Mouse (Mus musculus) neural tube, embryonic 14.5 days (tissue): ENCODE measurements around the gene Diras1. TPM values are rescaled to one million over a fixed set of nuclear protein-coding genes. Genes with fewer than 3 reads are reported as not detected.
A peak's percentile ranks its signal among the peaks of the same experiment; 100 is the strongest.

Source experiments
- ATAC-seq: fragments of 200-750 bp; cut with Nextera tagmentation; 2 replicates; pipeline ENCODE4 v1.8.0; 2017; ENCODE audit warnings: low read depth, mild to moderate bottlenecking, moderate TSS enrichment, moderate library complexity
- H3K27ac ChIP-seq: fragments of 300-500 bp; sonication (generic); 2 replicates; pipeline ENCODE4 v1.5.1; 2014; ENCODE audit warnings: low read depth, mild to moderate bottlenecking, control low read depth, low read length, moderate library complexity, mixed read lengths
- H3K27me3 ChIP-seq: fragments of 300-500 bp; sonication (generic); 2 replicates; pipeline ENCODE4 v1.6.1; 2014; ENCODE audit warnings: low read length; ENCODE audit not compliant: control insufficient read depth, insufficient read depth
- H3K36me3 ChIP-seq: fragments of 300-500 bp; sonication (generic); 2 replicates; pipeline ENCODE4 v1.6.1; 2014; ENCODE audit warnings: low read length, mixed read lengths; ENCODE audit not compliant: control insufficient read depth, insufficient read depth
- H3K4me1 ChIP-seq: fragments of 300-500 bp; sonication (generic); 2 replicates; pipeline ENCODE4 v1.6.1; 2014; ENCODE audit warnings: low read length; ENCODE audit not compliant: control insufficient read depth, insufficient read depth
- H3K4me2 ChIP-seq: fragments of 300-500 bp; sonication (generic); 2 replicates; pipeline ENCODE4 v1.6.1; 2014; ENCODE audit warnings: mild to moderate bottlenecking, low read depth, low read length, control low read depth
- H3K4me3 ChIP-seq: fragments of 300-500 bp; sonication (generic); 2 replicates; pipeline ENCODE4 v1.5.1; 2014; ENCODE audit warnings: low read depth, low read length, control low read depth, mixed read lengths
- H3K9ac ChIP-seq: fragments of 300-500 bp; sonication (generic); replicated peaks from 2 replicates; pipeline ENCODE4 v1.6.1; 2014; ENCODE audit warnings: low read depth, mild to moderate bottlenecking, control low read depth, low read length, mixed read lengths
- H3K9me3 ChIP-seq: fragments of 300-500 bp; sonication (generic); 2 replicates; pipeline ENCODE4 v1.6.1; 2016; ENCODE audit warnings: low read length; ENCODE audit not compliant: control insufficient read depth
- WGBS: fragments of 180-500 bp; shearing (Covaris S2); extraction: QIAGEN DNeasy Blood & Tissue Kit; methylation state at CpG from one replicate; pipeline ENCODE4 v1.1.7; 2014; 5-methylcytosine and 5-hydroxymethylcytosine counted together
- polyA plus RNA-seq: library from polyadenylated mRNA; unstranded; fragments of >200 nt; fragmentation: Nextera tagmentation; extraction: Ambion mirVana; gene quantifications from 2 replicates; pipeline ENCODE4 v1.2.1, GENCODE M21; 2014

The Diras1 gene
- polyA plus RNA-seq, 1 experiment from 2014 or later = 28.8 TPM

DNA sequence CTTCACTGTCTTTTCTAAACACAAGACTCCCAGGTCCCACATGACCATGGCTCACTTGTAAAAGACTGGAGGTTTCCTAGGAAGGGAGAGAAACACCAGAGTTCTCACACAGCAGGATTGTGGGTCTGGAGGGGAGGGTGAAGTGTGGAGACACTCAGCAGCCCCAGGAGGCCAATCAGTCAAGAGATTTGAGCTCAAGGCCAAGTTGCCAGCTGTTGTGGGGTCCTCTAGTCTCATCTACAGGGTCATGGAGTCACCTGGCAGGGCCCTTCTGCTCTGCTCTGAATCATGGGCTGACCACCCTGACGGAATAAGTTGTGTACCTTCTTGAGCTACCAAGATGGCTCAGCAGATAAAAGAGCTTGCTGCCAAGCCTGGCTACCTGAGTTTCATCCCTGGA lies 51.7 kb downstream of the Diras1 start:
- no peak for ATAC-seq
- Histone ChIP-seq H3K9ac (no peak overlapping the region), H3K4me3 (no peak overlapping the region), H3K4me1 (0 out of 2 replicates have a peak, but pooled peaks cover 3% of the 10 kb centered on the region), H3K4me2 (no peak overlapping the region), H3K9me3 (no peaks in the 10 kb centered on the region), H3K36me3 (no peaks in the 10 kb centered on the region), H3K27me3 (no peaks in the 10 kb centered on the region), H3K27ac (no peak overlapping the region)
- WGBS = 87% methylated on average over 1 of the region's 1 CpGs

DNA sequence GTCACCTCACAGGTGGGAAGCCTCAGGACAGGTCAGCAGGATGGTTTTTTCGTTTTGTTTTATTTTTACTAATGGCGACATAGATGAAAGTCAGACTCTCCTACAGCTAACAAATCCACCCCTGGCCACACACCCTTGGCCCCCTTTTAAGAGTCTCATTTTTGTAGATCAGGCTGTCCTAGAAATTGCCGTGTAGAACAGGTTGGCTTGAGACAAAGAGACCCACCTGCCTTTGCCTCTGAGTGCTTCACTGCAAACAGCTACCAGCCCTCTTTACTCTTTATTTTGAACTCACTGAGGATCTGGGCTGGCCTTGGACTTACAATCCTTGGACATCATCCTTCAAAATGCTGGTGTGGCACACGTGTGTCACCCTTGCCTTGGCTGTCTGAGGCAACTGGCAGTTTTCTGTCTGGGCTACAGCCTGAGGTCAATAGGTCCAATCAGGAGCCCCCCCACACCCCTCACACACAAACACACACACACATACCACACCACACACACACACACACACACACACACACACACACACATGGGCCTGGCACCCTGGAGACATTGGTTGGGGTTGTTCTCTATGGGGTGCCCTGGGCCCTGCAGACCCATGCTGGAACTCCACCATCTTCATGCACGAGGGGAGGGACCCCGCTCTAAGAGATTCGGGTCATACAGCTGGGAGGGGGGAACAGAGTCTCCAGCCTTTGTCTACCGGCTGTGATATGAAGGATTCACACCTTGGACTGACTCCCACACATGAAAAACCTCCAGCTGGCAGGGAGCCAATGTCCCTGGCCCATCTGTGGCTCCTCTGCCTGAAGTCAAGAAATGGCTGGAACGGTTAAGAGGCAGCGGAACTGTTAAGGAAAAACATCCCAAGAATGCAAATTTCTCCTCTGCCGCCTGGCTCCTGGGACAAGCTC lies 53.1 kb downstream of the Diras1 start:
- H3K4me1 ChIP-seq = peaks cover 6% of the 10 kb centered on the region; the same call in 1 of the 2 replicates
- H3K27me3 ChIP-seq = no peaks in the 10 kb centered on the region
- H3K4me2 ChIP-seq = no peak overlapping the region
- no peaks in the 10 kb centered on the region for H3K36me3 ChIP-seq
- no peak overlapping the region for H3K9ac ChIP-seq
- no peaks in the 10 kb centered on the region for H3K9me3 ChIP-seq
- 0 out of 2 replicates have a peak overlapping the region, but pooled peaks have one; percentile 16 for H3K27ac ChIP-seq
- 49% methylated on average over 11 of the region's 11 CpGs for WGBS
- no peak for ATAC-seq
- no peak overlapping the region for H3K4me3 ChIP-seq

DNA sequence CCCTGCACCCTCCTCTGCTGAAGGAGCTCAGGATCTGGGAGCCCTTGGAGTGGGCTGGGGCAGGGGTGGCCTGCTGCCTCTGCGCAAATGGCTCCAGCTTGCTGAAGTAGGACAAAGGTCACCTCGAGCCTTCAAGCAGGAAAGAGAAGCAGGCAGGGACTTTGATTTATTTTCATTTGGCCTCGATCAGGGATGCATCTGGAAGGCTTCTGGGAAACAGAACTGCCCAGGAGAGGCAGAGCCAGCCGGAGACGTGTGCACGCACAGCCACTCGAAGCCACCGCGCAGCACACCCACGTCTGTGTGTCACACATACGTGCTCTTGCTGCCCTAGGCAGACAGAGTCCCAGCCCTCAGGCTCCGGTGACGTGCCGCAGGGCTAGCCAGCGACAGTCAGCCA lies 53.9 kb downstream of the Diras1 start:
- peaks cover 6% of the 10 kb centered on the region; the same call in 1 of the 2 replicates for H3K4me1 ChIP-seq
- no peak overlapping the region for H3K27ac ChIP-seq

DNA sequence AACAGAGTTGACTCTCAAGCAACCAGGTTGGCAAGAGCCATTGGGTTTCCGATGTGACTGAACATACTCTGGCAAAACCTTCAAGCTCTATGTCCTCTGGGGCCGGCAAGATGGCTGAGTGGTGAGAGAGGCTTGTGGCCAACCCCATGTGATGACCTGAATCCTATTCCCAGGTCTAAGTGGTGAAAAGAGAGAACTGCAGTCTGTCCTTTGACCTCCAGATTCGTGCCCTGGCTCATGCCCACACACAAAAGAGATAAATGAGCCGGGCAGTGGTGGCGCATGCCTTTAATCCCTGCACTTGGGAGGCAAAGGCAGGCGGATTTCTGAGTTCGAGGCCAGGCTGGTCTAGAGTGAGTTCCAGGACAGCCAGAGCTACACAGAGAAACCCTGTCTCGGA lies 55.3 kb downstream of the Diras1 start:
- Histone ChIP-seq H3K27ac (no peak overlapping the region), H3K4me3 (no peak overlapping the region), H3K27me3 (no peaks in the 10 kb centered on the region), H3K4me1 (peaks cover 6% of the 10 kb centered on the region; the same call in 1 of the 2 replicates), H3K9me3 (no peaks in the 10 kb centered on the region), H3K4me2 (no peak overlapping the region), H3K36me3 (no peaks in the 10 kb centered on the region), H3K9ac (no peak overlapping the region)
- WGBS = 85% methylated on average over 8 of the region's 8 CpGs
- ATAC-seq = no peak

More for the DNA sequence above, 53.9 kb downstream of the Diras1 start:
- Histone ChIP-seq H3K9ac (no peak overlapping the region), H3K27me3 (no peaks in the 10 kb centered on the region), H3K9me3 (no peaks in the 10 kb centered on the region), H3K4me3 (no peak overlapping the region), H3K4me2 (no peak overlapping the region), H3K36me3 (no peaks in the 10 kb centered on the region)
- WGBS = 74% methylated on average over 15 of the region's 15 CpGs
- ATAC-seq = no peak

Other genes starting within 250 kb of the Diras1 start
- 63.3 and 66.8 TPM in 2 replicates for gene Sf3a2, start 227.5 kb downstream of the Diras1 start, polyA plus RNA-seq
- 126 and 127 TPM in 2 replicates for gene Plekhj1, start 227.0 kb downstream of the Diras1 start, polyA plus RNA-seq
- 0.15 and 0.16 TPM in 2 replicates for gene Amh, start 220.4 kb downstream of the Diras1 start, polyA plus RNA-seq
- gene Jsrp1, start 212.2 kb downstream of the Diras1 start, polyA plus RNA-seq = 0.74 and 0.86 TPM in 2 replicates
- 1,177 and 1,236 TPM in 2 replicates for gene Oaz1, start 199.0 kb downstream of the Diras1 start, polyA plus RNA-seq
- gene Lingo3, start 181.6 kb downstream of the Diras1 start, polyA plus RNA-seq = 8.1 and 12.0 TPM in 2 replicates
- gene Lsm7, start 170.5 kb downstream of the Diras1 start, polyA plus RNA-seq = 220 and 260 TPM in 2 replicates
- 60.3 and 61.5 TPM in 2 replicates for gene Sppl2b, start 170.4 kb downstream of the Diras1 start, polyA plus RNA-seq
- gene Tmprss9, start 153.8 kb downstream of the Diras1 start, polyA plus RNA-seq = 0.12 and 0.13 TPM in 2 replicates
- 337 and 352 TPM in 2 replicates for gene Timm13, start 124.7 kb downstream of the Diras1 start, polyA plus RNA-seq
- 10.8 and 16.1 TPM in 2 replicates for gene Lmnb2, start 107.4 kb downstream of the Diras1 start, polyA plus RNA-seq
- gene Gadd45b, start 95.6 kb downstream of the Diras1 start, polyA plus RNA-seq = 7.4 and 7.6 TPM in 2 replicates
- 20.3 and 22.7 TPM in 2 replicates for gene Gng7, start 10.7 kb downstream of the Diras1 start, polyA plus RNA-seq
- 26.7 and 34.6 TPM in 2 replicates for gene Slc39a3, start 11.8 kb upstream of the Diras1 start, polyA plus RNA-seq
- gene Sgta, start 34.5 kb upstream of the Diras1 start, polyA plus RNA-seq = 264 and 279 TPM in 2 replicates
- gene Thop1, start 44.4 kb upstream of the Diras1 start, polyA plus RNA-seq = 33.3 and 36.8 TPM in 2 replicates
- 0.15 and 0.61 TPM in 2 replicates for gene Creb3l3, start 73.2 kb upstream of the Diras1 start, polyA plus RNA-seq
- gene Map2k2, start 80.3 kb upstream of the Diras1 start, polyA plus RNA-seq = 219 and 228 TPM in 2 replicates
- 11.0 and 12.6 TPM in 2 replicates for gene Zbtb7a, start 109.6 kb upstream of the Diras1 start, polyA plus RNA-seq
- gene Pias4, start 142.3 kb upstream of the Diras1 start, polyA plus RNA-seq = 48.4 and 51.4 TPM in 2 replicates
- gene Eef2, start 151.0 kb upstream of the Diras1 start, polyA plus RNA-seq = 373 and 452 TPM in 2 replicates
- 64.5 and 67.3 TPM in 2 replicates for gene Dapk3, start 157.3 kb upstream of the Diras1 start, polyA plus RNA-seq
- not detected in 2 replicates for gene 4930442H23Rik, start 158.2 kb upstream of the Diras1 start, polyA plus RNA-seq
- gene Nmrk2, start 176.4 kb upstream of the Diras1 start, polyA plus RNA-seq = not detected in 2 replicates
- gene Atcay, start 205.2 kb upstream of the Diras1 start, polyA plus RNA-seq = 73.9 and 84.8 TPM in 2 replicates
- 21.1 and 25.1 TPM in 2 replicates for gene Zfr2, start 207.5 kb upstream of the Diras1 start, polyA plus RNA-seq
- 21.8 and 37.6 TPM in 2 replicates for gene Matk, start 227.3 kb upstream of the Diras1 start, polyA plus RNA-seq
- gene Mrpl54, start 241.3 kb upstream of the Diras1 start, polyA plus RNA-seq = 130 and 136 TPM in 2 replicates
- gene Apba3, start 241.3 kb upstream of the Diras1 start, polyA plus RNA-seq = 26.1 and 27.8 TPM in 2 replicates